Mouse (Mus musculus) Patski (cell line): ENCODE results near the gene Ddx52. TPM values are rescaled to one million over a fixed set of nuclear protein-coding genes. Genes with fewer than 3 reads are reported as not detected.

ENCODE experiments used
- ATAC-seq: fragments of 100-300 bp; one replicate; pipeline ENCODE4 v1.8.0; 2021
- CTCF ChIA-PET: fragments of 350-600 bp; sonication (Branson Sonifier 250); formaldehyde crosslinking; loops from one replicate; lab custom pipeline; 2022; ENCODE audit warnings: inconsistent platforms; lab: Charles Lee
- POLR2A ChIA-PET: fragments of 350-600 bp; sonication (Branson Sonifier 250); formaldehyde crosslinking; loops from one replicate; lab custom pipeline; 2022; ENCODE audit warnings: antibody characterized with exemption, inconsistent platforms; lab: Charles Lee
- DNase-seq: peaks from one replicate; pipeline ENCODE4 v3.0.0-alpha.2; 2011; ENCODE audit warnings: low read depth, low spot score
- H3K27me3 ChIP-seq: fragments of 371-371 bp; one replicate; pipeline ENCODE4 v1.5.1; 2021
- CTCF ChIP-seq: fragments of 100-300 bp; IDR thresholded peaks from one replicate; pipeline ENCODE4 v1.5.1; 2021
- in situ Hi-C: fragments of 300-500 bp; cut with MboI; formaldehyde crosslinking; loops from 3 replicates; pipeline ENCODE4 v1.11.1; 2018; ENCODE audit warnings: low pct_unique_long_range_greater_than_20kb, mixed read lengths
- polyA plus RNA-seq: library from polyadenylated mRNA; unstranded; gene quantifications from one replicate; pipeline ENCODE4 v1.2.3, GENCODE M21; 2021

Gene Ddx52
- polyA plus RNA-seq, 1 experiment from 2014 or later = 43.0 TPM

GRCm38 (mm10) chr11:83993428-83993827, 51.6 kb downstream of the Ddx52 start:
- ChIA-PET CTCF (interaction anchor here (0.7 kb wide), 2 partner anchors 16 to 26 kb away, joined by 3 read pairs; no protein-coding TSS in a partner anchor), POLR2A (no interaction called here)
- TF ChIP-seq CTCF = no peak
- H3K27me3 ChIP-seq = no peaks in the 10 kb centered on the region
- in situ Hi-C loops = no loop called here
- ATAC-seq = no peak
- DNase-seq = no peak

GRCm38 (mm10) chr11:83994481-83994880, 52.6 kb downstream of the Ddx52 start:
- in situ Hi-C loops = no loop called here
- ATAC-seq (no peak), DNase-seq (no peak)
- H3K27me3 ChIP-seq = no peaks in the 10 kb centered on the region
- POLR2A ChIA-PET = no interaction called here
- no peak for TF ChIP-seq CTCF
- CTCF ChIA-PET = no interaction called here

- DNase-seq = no peak
- ChIA-PET POLR2A (no interaction called here), CTCF (no interaction called here)
- no peaks in the 10 kb centered on the region for H3K27me3 ChIP-seq
- no peak for ATAC-seq
- no peak for TF ChIP-seq CTCF
- in situ Hi-C loops = no loop called here
These were observed 53.7 kb downstream of the Ddx52 start for GRCm38 (mm10) chr11:83995535-83995950.

GRCm38 (mm10) chr11:83997171-83997868, 55.5 kb downstream of the Ddx52 start:
- in situ Hi-C loops = no loop called here
- no peak for ATAC-seq

GRCm38 (mm10) chr11:83998993-83999392, 57.1 kb downstream of the Ddx52 start:
- TF ChIP-seq CTCF = no peak
- CTCF ChIA-PET = interaction anchor here (0.9 kb wide), 2 partner anchors 19 to 33 kb away, joined by 3 to 4 read pairs; no protein-coding TSS in a partner anchor
- in situ Hi-C loops = no loop called here
- no peaks in the 10 kb centered on the region for H3K27me3 ChIP-seq
- DNase-seq (no peak), ATAC-seq (no peak)
- POLR2A ChIA-PET = interaction anchor here (0.6 kb wide), 1 partner anchor 12 kb away, joined by 3 read pairs; no protein-coding TSS in a partner anchor

More at GRCm38 (mm10) chr11:83997171-83997868, 55.5 kb downstream of the Ddx52 start:
- CTCF ChIA-PET = interaction anchor here (1.1 to 1.5 kb wide), 2 partner anchors 21 to 35 kb away, joined by 3 read pairs; no protein-coding TSS in a partner anchor
- POLR2A ChIA-PET = no interaction called here
- H3K27me3 ChIP-seq = no peaks in the 10 kb centered on the region
- TF ChIP-seq CTCF = no peak
- DNase-seq = no peak

- ChIA-PET CTCF (interaction anchor here (0.8 to 1.9 kb wide), 7 partner anchors 14 to 215 kb away, joined by 3 to 5 read pairs (median 4); no protein-coding TSS in a partner anchor), POLR2A (interaction anchor here (0.6 kb wide), 1 partner anchor 11 kb away, joined by 3 read pairs; no protein-coding TSS in a partner anchor)
- DNase-seq (no peak), ATAC-seq (no peak)
- H3K27me3 ChIP-seq = no peaks in the 10 kb centered on the region
- in situ Hi-C loops = no loop called here
- no peak for TF ChIP-seq CTCF
These were observed 57.6 kb downstream of the Ddx52 start for GRCm38 (mm10) chr11:83999411-83999915.

GRCm38 (mm10) chr11:84001257-84001656, 59.4 kb downstream of the Ddx52 start:
- no peaks in the 10 kb centered on the region for H3K27me3 ChIP-seq
- DNase-seq (no peak), ATAC-seq (no peak)
- TF ChIP-seq CTCF = peak; percentile 59
- in situ Hi-C loops = no loop called here
- ChIA-PET CTCF (interaction anchor here (1.1 to 1.9 kb wide), 3 partner anchors 12 to 217 kb away, joined by 3 to 5 read pairs (median 4); no protein-coding TSS in a partner anchor), POLR2A (no interaction called here)

GRCm38 (mm10) chr11:84003986-84004385, 62.1 kb downstream of the Ddx52 start:
- in situ Hi-C loops = no loop called here

GRCm38 (mm10) chr11:84009001-84009400, 67.1 kb downstream of the Ddx52 start:
- DNase-seq = no peak
- ChIA-PET CTCF (interaction anchor here (1.1 to 2.4 kb wide), 6 partner anchors 9 to 57 kb away, joined by 3 to 11 read pairs (median 5); no protein-coding TSS in a partner anchor), POLR2A (no interaction called here)
- TF ChIP-seq CTCF = peak; percentile 34
- in situ Hi-C loops = no loop called here
- ATAC-seq = no peak
- H3K27me3 ChIP-seq = no peaks in the 10 kb centered on the region

More at GRCm38 (mm10) chr11:84003986-84004385, 62.1 kb downstream of the Ddx52 start:
- no peak for TF ChIP-seq CTCF
- ChIA-PET CTCF (no interaction called here), POLR2A (no interaction called here)
- H3K27me3 ChIP-seq = no peaks in the 10 kb centered on the region
- DNase-seq (no peak), ATAC-seq (no peak)

- no peak for ATAC-seq
- ChIA-PET CTCF (interaction anchor here (0.9 to 1.4 kb wide), 3 partner anchors 8 to 23 kb away, joined by 3 to 6 read pairs (median 3); no protein-coding TSS in a partner anchor), POLR2A (interaction anchor here (0.7 kb wide), 1 partner anchor 11 kb away, joined by 3 read pairs; no protein-coding TSS in a partner anchor)
- DNase-seq = no peak
- TF ChIP-seq CTCF = no peak
- in situ Hi-C loops = no loop called here
- H3K27me3 ChIP-seq = no peaks in the 10 kb centered on the region
These were observed 68.5 kb downstream of the Ddx52 start for GRCm38 (mm10) chr11:84010411-84010810.
